Mouse (Mus musculus) ES-CJ7 (cell line): ENCODE results near the gene Sarm1.
A peak's percentile ranks its signal among the peaks of the same experiment; 100 is the strongest.

Experiments
- DNase-seq: peaks from one replicate; pipeline ENCODE4 v3.0.0; 2011; ENCODE audit warnings: low read depth, low spot score

Gene Sarm1

GRCm38 (mm10) chr11:78512025-78512957 lies 14.7 kb upstream of the Sarm1 start, which contains the start of the genes Tmem199 and Poldip2:
Tmem199 (minus strand) TSS chr11:78512172.
Poldip2 (plus strand) TSS chr11:78512193.
- DNase-seq = peak; percentile 94

GRCm38 (mm10) chr11:78509148-78509547 lies 11.6 kb upstream of the Sarm1 start:
- DNase-seq = peak; percentile 46

- DNase-seq = no peak
These were observed 7.9 kb upstream of the Sarm1 start for GRCm38 (mm10) chr11:78505430-78505829.

GRCm38 (mm10) chr11:78502909-78503650 lies 5.5 kb upstream of the Sarm1 start, which contains the start of gene Sebox:
Sebox (plus strand) TSS chr11:78503447.
- DNase-seq = no peak

GRCm38 (mm10) chr11:78501529-78501928 lies 4.0 kb upstream of the Sarm1 start:
- no peak for DNase-seq

GRCm38 (mm10) chr11:78500623-78501202 lies 3.2 kb upstream of the Sarm1 start:
- no peak for DNase-seq

GRCm38 (mm10) chr11:78499543-78499942 lies 2.0 kb upstream of the Sarm1 start:
- no peak for DNase-seq

- no peak for DNase-seq
These were observed 1.4 kb upstream of the Sarm1 start, which contains the start of gene Vtn for GRCm38 (mm10) chr11:78499004-78499403. Vtn (plus strand) TSS chr11:78499091.

GRCm38 (mm10) chr11:78497071-78497541 lies 448 bp downstream of the Sarm1 start:
- no peak for DNase-seq

- peak; percentile 77 for DNase-seq
These were observed 1.6 kb downstream of the Sarm1 start for GRCm38 (mm10) chr11:78495904-78496303.

GRCm38 (mm10) chr11:78490781-78491241 lies 6.7 kb downstream of the Sarm1 start:
- DNase-seq = peak; percentile 73

- DNase-seq = peak; percentile 85
These were observed 9.4 kb downstream of the Sarm1 start for GRCm38 (mm10) chr11:78488168-78488567.

- DNase-seq = peak; percentile 40
These were observed 13.9 kb downstream of the Sarm1 start for GRCm38 (mm10) chr11:78483639-78484038.

GRCm38 (mm10) chr11:78475289-78475688 lies 22.3 kb downstream of the Sarm1 start:
- no peak for DNase-seq

- DNase-seq = no peak
These were observed 26.0 kb downstream of the Sarm1 start for GRCm38 (mm10) chr11:78471326-78472103.

- DNase-seq = no peak
These were observed 29.6 kb downstream of the Sarm1 start for GRCm38 (mm10) chr11:78467932-78468331.

GRCm38 (mm10) chr11:78467515-78467914 lies 30.0 kb downstream of the Sarm1 start:
- no peak for DNase-seq

- DNase-seq = no peak
These were observed 31.2 kb downstream of the Sarm1 start for GRCm38 (mm10) chr11:78466242-78466912.

- peak; percentile 90 for DNase-seq
These were observed 31.9 kb downstream of the Sarm1 start, which contains the start of gene Slc46a1 for GRCm38 (mm10) chr11:78465568-78466180. Slc46a1 (plus strand) TSS chr11:78465697.

GRCm38 (mm10) chr11:78465116-78465515 lies 32.4 kb downstream of the Sarm1 start:
- DNase-seq = no peak
